Mouse (Mus musculus): ENCODE measurements at regions not wholly inside any gene's neighbourhood (a gene's known extent, or its start where the extent isn't known, plus 50 kb on each side); places are given as distances from the start of the nearest gene placed in this dataset.
A peak's percentile ranks its signal among the peaks of the same experiment; 100 is the strongest.

GRCm38 (mm10) chr12:62768930-62769329 lies 1246.0 kb downstream of the Lrfn5 start:
- Histone ChIP-seq H3K9ac (ENCODE audit: low read length) (no peak overlapping the region), H3K4me3 (ENCODE audit: low read depth, low read length) (no peak overlapping the region), H3K27ac (ENCODE audit: low read depth, low read length) (no peak overlapping the region), H3K4me1 (ENCODE audit: control insufficient read depth, insufficient read depth, low read length) (no peaks in the 10 kb centered on the region), H3K36me3 (ENCODE audit: control insufficient read depth, insufficient read depth, low read length) (no peaks in the 10 kb centered on the region), H3K4me2 (ENCODE audit: low read length) (no peak overlapping the region), H3K9me3 (replicated peaks; ENCODE audit: control insufficient read depth, low read length) (no peaks in the 10 kb centered on the region), H3K27me3 (replicated peaks; ENCODE audit: control insufficient read depth, insufficient read depth, low read length) (no peaks in the 10 kb centered on the region)
- WGBS: 56% methylated on average over 2 of the region's 2 CpGs
- peak; percentile 70 for DNase-seq (ENCODE audit: low spot score)
- peak; percentile 48; the same call in 1 of the 2 replicates for ATAC-seq

- Histone ChIP-seq H3K4me3 (ENCODE audit: low read depth, low read length) (no peak overlapping the region), H3K27me3 (replicated peaks; ENCODE audit: control insufficient read depth, insufficient read depth, low read length) (no peaks in the 10 kb centered on the region), H3K4me2 (ENCODE audit: low read length) (no peak overlapping the region), H3K27ac (ENCODE audit: low read depth, low read length) (no peak overlapping the region), H3K9ac (ENCODE audit: low read length) (no peak overlapping the region), H3K4me1 (ENCODE audit: control insufficient read depth, insufficient read depth, low read length) (no peaks in the 10 kb centered on the region), H3K9me3 (replicated peaks; ENCODE audit: control insufficient read depth, low read length) (no peaks in the 10 kb centered on the region), H3K36me3 (ENCODE audit: control insufficient read depth, insufficient read depth, low read length) (no peaks in the 10 kb centered on the region)
- ATAC-seq: no peak
- 87% methylated on average over 3 of the region's 3 CpGs for WGBS
- no peak for DNase-seq (ENCODE audit: low spot score)
Measured at GRCm38 (mm10) chr12:62769895-62770294, 1246.9 kb downstream of the Lrfn5 start.

GRCm38 (mm10) chr12:62775974-62776373 lies 1253.0 kb downstream of the Lrfn5 start:
- Histone ChIP-seq H3K27me3 (replicated peaks; ENCODE audit: control insufficient read depth, insufficient read depth, low read length) (no peaks in the 10 kb centered on the region), H3K4me2 (ENCODE audit: low read length) (no peak overlapping the region), H3K4me3 (ENCODE audit: low read depth, low read length) (no peak overlapping the region), H3K9me3 (replicated peaks; ENCODE audit: control insufficient read depth, low read length) (no peaks in the 10 kb centered on the region), H3K9ac (ENCODE audit: low read length) (no peak overlapping the region), H3K27ac (ENCODE audit: low read depth, low read length) (no peak overlapping the region), H3K4me1 (ENCODE audit: control insufficient read depth, insufficient read depth, low read length) (no peaks in the 10 kb centered on the region), H3K36me3 (ENCODE audit: control insufficient read depth, insufficient read depth, low read length) (no peaks in the 10 kb centered on the region)
- WGBS: 71% methylated on average over 1 of the region's 1 CpGs
- DNase-seq (ENCODE audit: low spot score) (no peak), ATAC-seq (no peak)

- H3K9ac ChIP-seq (ENCODE audit: low read length): no peak overlapping the region
- ATAC-seq: no peak
- H3K9me3 ChIP-seq (replicated peaks; ENCODE audit: control insufficient read depth, low read length): no peaks in the 10 kb centered on the region
- H3K36me3 ChIP-seq (ENCODE audit: control insufficient read depth, insufficient read depth, low read length): no peaks in the 10 kb centered on the region
- no peak overlapping the region for H3K4me3 ChIP-seq (ENCODE audit: low read depth, low read length)
- DNase-seq (ENCODE audit: low spot score): peak; percentile 34
- WGBS: 79% methylated on average over 1 of the region's 1 CpGs
- no peak overlapping the region for H3K4me2 ChIP-seq (ENCODE audit: low read length)
- H3K27me3 ChIP-seq (replicated peaks; ENCODE audit: control insufficient read depth, insufficient read depth, low read length): no peaks in the 10 kb centered on the region
- no peaks in the 10 kb centered on the region for H3K4me1 ChIP-seq (ENCODE audit: control insufficient read depth, insufficient read depth, low read length)
- H3K27ac ChIP-seq (ENCODE audit: low read depth, low read length): no peak overlapping the region
Measured at GRCm38 (mm10) chr12:62812781-62813180, 1289.8 kb downstream of the Lrfn5 start.

All from forebrain, embryonic 14.5 days (tissue).